Mouse (Mus musculus) right cerebral cortex, postnatal 25 days (tissue): Measurements from ENCODE around the gene Cdc42bpg.
"Not testable (repeated sequence)": the region's sequence is repeated elsewhere in the genome, so short reads cannot be mapped to it uniquely, and the experiment has no call there.

ENCODE experiments used
- DNase-seq: peaks from one replicate; pipeline ENCODE4 v3.0.0; 2022

The Cdc42bpg gene

GRCm38 (mm10) chr19:6299450-6300267 lies 6.6 kb upstream of the Cdc42bpg start:
- no peak for DNase-seq

DNA sequence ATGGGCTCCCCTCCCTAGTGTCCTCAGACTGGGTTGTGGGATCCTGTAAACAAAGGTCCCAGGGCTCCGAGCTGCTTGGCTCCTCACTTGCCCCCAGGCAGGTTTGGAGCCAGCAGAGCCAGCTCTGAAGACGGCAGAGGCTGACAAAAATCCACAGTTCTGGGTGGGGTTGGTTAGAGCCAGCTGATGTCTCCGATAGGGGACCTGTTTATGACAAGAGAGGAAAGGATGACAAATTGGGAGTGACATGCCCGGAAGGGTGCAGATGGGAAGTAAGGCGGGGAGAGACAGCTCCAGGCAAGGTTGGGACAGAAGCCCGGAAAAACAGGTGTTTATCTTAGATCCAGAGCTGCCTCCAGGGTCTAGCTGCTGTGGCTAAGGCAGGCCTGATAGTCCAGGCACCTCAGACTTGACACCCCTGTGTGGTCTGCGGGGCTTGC lies 5.8 kb upstream of the Cdc42bpg start:
- DNase-seq = no peak

DNA sequence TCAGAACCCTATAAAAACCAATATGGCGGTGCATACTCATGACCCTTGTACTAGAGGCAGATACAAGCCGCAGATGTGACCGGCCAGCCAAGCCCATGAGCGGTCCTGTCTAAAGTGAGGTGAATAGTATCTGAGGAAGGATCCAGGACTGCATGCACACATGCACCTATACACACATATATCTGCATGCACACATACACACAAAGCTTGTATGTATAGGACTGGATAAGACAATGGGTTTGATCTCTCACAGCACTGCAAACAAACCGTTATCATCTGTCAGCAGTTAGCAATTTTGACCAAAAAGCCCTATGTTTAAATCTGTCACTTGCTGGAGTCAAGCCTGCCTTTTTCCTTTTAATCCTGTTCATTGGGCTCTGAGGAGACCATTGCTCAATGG lies 4.1 kb upstream of the Cdc42bpg start:
- no peak for DNase-seq

GRCm38 (mm10) chr19:6302522-6302921 lies 3.7 kb upstream of the Cdc42bpg start:
- peak; percentile 42 for DNase-seq

- DNase-seq = no peak
Measured at GRCm38 (mm10) chr19:6303831-6304230, 2.4 kb upstream of the Cdc42bpg start.

DNA sequence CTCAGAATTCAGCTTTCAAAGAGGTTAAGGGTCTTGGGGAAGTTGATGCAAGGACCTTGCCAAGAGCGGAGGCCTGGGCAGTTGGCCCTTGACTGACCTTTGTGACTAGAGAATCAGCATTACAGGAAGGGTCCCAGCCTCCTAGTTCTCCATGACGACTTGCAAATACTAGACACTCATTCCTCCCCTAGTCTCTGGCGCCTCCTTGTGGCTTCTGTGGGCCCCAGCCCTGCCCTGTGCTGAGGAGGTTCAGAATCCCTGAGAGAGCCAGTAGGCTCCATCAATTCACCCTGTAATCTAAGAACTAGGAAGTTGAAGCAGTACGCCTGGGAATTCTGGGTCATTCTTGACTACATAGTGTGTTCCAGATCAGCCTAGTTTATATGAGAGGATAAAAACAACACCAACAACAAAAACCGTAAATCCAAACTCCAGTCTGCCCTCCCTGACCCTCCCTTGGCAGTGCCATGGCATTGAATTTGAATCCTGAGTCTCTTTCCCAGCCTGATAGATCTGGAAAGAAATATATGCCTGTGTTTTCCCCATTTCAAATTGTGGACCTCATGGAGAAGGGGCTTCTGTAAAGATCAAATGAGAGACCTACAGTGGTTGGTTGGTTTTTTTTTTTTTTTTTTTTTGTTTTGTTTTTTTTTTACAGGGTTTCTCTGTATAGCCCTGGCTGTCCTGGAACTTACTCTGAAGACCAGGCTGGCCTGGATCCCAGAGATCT lies 1.3 kb upstream of the Cdc42bpg start:
- DNase-seq = peak; percentile 73

DNA sequence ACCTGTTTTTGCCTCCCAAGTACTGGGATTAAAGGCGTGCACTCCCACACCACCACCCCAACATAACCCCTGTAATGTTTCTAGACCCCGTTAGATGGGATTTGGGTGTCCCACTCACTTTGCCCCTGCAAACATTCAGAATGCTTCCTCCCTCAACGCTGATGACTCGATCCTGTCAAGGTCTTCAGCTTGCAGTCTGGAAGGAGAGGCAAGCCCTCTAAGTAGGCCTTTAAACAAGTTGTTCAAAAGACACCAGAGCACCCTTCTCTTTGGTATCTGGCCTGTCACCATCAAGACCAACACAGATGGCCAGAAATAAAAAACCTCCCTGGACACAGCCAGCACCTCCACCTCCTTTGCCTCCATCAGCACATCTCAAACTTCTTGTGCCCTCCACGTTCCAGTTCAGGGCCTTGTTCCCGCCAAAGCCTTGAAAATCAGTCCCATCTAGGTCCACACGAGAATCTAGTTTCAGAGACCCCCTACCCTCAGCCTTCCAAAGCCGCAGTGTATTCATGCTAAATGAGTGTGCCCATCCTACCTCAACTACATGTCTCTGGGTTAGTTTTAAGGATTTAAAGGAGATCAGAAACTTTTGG lies 640 bp upstream of the Cdc42bpg start:
- DNase-seq = no peak

- peak; percentile 36 for DNase-seq
Measured at GRCm38 (mm10) chr19:6306586-6306985, 330 bp downstream of the Cdc42bpg start.

DNA sequence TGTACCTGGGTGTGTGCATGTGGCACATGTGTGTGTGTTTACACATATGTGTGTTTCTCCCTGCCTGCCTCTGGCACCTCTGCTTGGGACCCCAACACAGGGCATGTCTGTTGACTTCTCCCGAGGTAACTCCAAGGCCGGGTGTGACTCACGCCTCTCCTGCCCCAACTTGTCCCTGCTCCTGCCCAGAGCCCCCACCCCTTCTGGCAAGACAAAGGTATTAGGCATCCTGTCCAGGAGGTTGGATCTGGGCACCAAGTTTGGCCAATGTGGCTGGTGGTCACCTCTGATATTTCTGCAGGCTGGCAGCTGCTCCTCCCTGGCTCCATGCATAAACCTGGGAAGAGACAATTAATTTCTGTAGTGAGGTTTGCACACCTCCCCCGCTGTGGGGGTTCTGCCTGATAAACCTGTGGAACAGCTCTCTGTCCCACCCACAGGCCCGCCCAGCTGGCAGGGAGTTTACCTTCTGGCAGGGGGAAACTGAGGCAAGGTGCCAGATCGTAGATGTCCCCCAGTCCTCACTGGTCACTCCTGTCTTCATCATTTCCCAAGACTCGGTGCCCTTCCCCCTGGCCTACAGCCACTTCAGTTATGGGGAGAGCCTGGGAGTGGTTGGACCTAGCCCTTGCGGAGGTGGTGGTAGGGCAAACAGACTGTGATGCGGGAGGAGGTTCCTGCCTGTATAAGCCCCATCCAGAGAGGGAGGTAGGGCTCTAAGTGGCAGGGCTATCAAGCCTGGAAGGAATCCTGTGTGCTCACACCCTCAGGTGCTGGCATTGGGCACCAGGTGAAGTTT lies 1.7 kb downstream of the Cdc42bpg start:
- DNase-seq = no peak

DNA sequence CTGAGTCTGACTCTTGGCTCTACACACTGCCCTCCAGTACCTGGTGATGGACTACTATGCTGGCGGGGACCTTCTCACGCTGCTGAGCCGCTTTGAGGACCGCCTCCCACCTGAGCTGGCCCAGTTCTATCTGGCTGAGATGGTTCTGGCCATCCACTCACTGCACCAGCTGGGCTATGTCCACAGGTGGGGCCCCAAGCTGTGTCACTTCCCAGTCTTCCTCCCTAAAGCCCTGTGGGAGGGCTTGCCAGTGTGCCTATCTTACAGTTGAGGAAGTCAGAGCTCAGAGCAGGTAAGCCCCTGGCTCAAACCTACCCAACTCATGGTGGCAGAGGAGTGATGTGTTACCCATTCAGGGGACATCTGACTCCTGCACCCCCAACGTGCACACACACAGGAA lies 3.9 kb downstream of the Cdc42bpg start:
- no peak for DNase-seq

DNA sequence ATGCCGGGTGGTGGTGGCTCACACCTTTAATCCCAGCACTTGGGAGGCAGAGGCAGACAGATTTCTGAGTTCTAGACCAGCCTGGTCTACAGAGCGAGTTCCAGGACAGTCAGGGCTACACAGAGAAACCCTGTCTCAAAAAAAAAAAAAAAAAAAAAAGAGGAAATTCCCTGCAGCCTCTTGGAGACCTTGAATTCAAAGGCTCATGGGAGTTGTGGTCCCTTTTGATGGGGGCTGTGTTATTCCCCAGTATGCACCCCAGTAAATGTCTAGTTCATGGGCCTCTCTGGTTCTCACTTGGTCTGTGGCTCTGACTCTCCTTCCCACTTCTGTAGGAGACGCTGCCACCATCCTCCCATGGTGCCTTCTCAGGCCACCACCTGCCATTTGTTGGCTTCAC lies 5.5 kb downstream of the Cdc42bpg start:
- DNase-seq = not testable (repeated sequence)

DNA sequence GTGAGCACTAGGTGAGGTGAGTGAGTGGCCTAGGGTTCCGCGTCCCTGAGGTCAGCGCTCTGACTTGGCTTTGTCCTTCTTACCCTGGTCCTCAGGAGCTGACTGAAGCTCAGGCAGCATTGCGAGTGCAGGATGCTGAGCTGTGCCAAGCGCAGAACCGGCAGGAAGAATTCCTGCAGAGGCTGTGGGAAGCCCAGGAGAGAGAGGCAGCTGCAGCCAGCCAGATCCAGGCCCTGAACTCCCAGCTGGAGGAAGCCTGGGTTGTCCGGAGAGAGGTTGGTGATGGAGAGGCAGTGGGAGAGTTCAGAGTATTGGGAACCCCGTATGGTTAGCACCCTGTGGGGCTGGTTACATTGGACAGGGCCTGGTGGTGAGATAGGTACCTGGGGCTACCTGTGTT lies 7.5 kb downstream of the Cdc42bpg start:
- DNase-seq = no peak

- no peak for DNase-seq
Measured at GRCm38 (mm10) chr19:6314513-6314912, 8.3 kb downstream of the Cdc42bpg start.

DNA sequence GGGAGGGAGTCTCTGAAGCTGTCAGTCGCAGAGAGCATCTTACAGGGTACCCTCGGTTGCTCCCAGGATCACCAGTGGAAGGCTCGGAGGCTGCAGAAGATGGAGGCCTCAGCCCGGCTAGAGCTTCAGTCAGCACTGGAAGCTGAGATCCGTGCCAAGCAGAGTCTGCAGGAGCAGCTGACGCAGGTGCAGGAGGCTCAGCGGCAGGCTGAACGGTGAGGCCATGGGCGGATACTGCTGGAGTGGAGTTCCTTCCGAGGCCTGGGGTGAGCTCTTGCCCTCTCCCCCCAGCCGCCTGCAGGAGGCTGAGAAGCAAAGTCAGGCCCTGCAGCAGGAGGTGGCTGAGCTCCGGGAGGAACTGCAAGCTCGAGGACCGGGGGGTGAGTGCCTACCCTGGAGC lies 9.3 kb downstream of the Cdc42bpg start:
- no peak for DNase-seq

DNA sequence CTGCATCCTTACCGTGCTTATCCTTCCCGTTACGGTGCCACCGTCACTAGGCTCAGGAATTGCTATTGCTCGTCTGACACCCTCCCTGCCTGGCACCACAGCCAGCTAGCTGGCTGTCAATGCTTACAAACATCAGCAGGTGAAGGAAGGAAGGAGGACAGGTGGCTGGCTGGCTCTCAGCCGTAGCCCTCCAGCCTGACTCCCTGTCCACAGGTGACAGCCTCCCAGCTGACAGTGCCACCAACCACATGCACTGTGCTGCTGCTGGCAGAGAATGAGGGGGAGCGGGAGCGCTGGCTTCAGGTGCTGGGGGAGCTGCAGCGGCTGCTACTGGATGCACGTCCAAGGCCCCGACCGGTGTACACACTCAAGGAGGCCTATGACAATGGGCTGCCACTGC lies 11.9 kb downstream of the Cdc42bpg start:
- no peak for DNase-seq

- no peak for DNase-seq
Measured at GRCm38 (mm10) chr19:6321358-6321757, 15.1 kb downstream of the Cdc42bpg start.

DNA sequence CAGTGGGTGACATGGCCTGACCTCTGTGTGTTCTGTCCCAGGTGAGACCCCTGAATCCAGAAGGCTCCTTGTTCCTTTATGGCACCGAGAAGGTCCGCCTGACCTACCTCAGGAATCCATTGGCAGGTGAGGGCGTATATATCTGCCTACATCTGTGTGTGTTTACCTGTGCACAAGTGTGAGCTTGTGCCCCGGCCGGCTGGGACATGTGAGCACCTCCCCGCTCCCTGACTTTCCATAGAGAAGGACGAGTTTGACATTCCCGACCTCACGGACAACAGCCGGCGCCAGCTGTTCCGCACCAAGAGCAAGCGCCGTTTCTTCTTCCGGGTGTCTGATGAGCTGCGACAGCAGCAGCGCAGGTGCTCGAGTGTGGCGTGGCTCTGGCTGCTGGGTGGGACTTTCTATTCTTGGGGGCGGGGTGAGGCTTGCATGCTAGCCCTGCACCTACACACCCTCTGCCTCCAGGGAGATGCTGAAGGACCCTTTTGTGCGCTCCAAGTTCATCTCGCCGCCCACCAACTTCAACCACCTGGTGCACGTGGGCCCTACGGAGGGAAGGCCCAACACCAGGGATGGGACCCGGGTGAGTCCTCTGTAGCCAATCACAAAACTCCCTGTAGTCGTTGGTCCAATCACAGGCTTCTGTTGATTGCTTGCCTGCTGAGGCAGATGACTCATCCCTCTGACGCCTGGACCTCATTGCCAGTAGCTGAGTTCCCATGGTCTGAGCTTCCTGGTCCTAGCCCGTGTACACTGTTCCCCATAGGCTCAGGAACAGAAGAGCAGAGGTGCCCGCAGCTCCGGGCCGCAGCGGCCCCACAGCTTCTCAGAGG lies 15.7 kb downstream of the Cdc42bpg start:
- no peak for DNase-seq

GRCm38 (mm10) chr19:6324751-6325150 lies 18.5 kb downstream of the Cdc42bpg start:
- DNase-seq = no peak

GRCm38 (mm10) chr19:6331178-6331577 lies 24.9 kb downstream of the Cdc42bpg start:
- no peak for DNase-seq

- DNase-seq = peak; percentile 39
Measured at GRCm38 (mm10) chr19:6331719-6332516, 25.7 kb downstream of the Cdc42bpg start.
